Mouse (Mus musculus) cortical plate, adult 2 months (tissue): ENCODE data around the gene Anks1.

ENCODE experiments used
- CTCF ChIP-seq: fragments of 200-500 bp; IDR thresholded peaks from 2 replicates; pipeline ENCODE4 v1.5.1; 2011; ENCODE audit warnings: mild to moderate bottlenecking, control low read depth, low read length; ENCODE audit not compliant: insufficient read depth; ENCODE audit errors: extremely low read depth
- POLR2A ChIP-seq: fragments of 200-500 bp; IDR thresholded peaks from 2 replicates; pipeline ENCODE4 v1.6.1; 2011; ENCODE audit warnings: mild to moderate bottlenecking, low read length, control low read depth; ENCODE audit not compliant: insufficient read depth; ENCODE audit errors: extremely low read depth

GRCm38 (mm10) chr17:27866737-27867136, 42.4 kb upstream of the Anks1 start:
- TF ChIP-seq CTCF = no peak
- no peak for TF ChIP-seq POLR2A
